Mouse (Mus musculus): Measurements from ENCODE around the gene Gm20388. TPM values are rescaled to one million over a fixed set of nuclear protein-coding genes. Genes with fewer than 3 reads are reported as not detected.

The Gm20388 gene
- polyA plus RNA-seq, 1 experiment from 2014 or later, result not detected

DNA sequence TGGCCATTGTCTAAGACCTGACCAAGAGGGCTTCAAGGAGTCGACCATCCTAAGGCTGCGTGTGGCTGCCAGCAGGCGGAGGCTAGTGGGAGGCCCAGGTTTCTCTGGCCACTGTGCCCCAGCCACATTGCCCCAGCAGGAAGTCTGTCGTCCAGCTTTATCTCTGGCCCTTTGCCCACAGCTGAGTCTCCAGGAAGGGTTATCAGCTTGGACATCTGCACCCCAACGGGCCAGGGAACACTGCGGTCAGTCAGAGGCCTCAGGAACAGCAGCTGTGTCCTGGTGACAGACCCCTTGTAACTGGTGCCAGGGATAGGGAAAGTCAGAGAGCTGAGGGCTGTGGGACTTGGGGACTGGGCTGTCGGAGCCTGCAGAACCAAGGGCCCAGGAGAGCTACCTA, 459.3 kb downstream of the Gm20388 start:
- H3K9ac ChIP-seq (ENCODE audit: low read depth, low read length), result no peak overlapping the region
- H3K27ac ChIP-seq (ENCODE audit: low read depth, low read length), result peak overlapping the region; percentile 65; the same call in 1 of the 2 replicates
- no peak overlapping the region for H3K4me2 ChIP-seq (replicated peaks; ENCODE audit: low read depth, low read length)
- WGBS, result 60% methylated on average over 7 of the region's 7 CpGs
- ATAC-seq (ENCODE audit: low FRiP score, low TSS enrichment), result no peak
- H3K27me3 ChIP-seq (ENCODE audit: control insufficient read depth, insufficient read depth, low read length), result no peaks in the 10 kb centered on the region
- no peak overlapping the region for H3K4me3 ChIP-seq (ENCODE audit: low read length)
- H3K36me3 ChIP-seq (ENCODE audit: control insufficient read depth, insufficient read depth, low read length), result no peaks in the 10 kb centered on the region
- peaks cover 67% of the 10 kb centered on the region for H3K4me1 ChIP-seq (ENCODE audit: control insufficient read depth, insufficient read depth, low read length)
- H3K9me3 ChIP-seq (ENCODE audit: control insufficient read depth, low read length), result no peaks in the 10 kb centered on the region

DNA sequence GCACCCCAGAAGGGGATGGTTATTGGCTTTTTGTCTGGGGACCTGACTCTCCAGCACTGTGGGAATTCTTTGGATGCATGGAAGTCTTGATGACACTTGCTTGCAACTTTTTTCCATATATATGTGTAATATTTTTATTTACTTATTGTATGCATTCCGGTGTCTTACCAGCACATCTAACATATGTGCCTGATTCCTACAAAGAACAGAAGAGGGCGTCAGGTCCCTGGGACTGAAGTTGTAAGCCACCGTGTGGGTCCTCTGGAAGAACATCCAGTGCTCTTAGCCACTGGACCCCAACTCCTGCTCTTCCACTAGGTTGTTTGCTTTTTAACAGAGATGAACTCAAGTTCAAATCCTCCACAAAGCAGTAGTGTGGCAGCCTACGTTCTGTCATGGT, 459.8 kb downstream of the Gm20388 start:
- Histone ChIP-seq H3K9me3 (ENCODE audit: control insufficient read depth, low read length) (no peaks in the 10 kb centered on the region), H3K36me3 (ENCODE audit: control insufficient read depth, insufficient read depth, low read length) (no peaks in the 10 kb centered on the region), H3K27ac (ENCODE audit: low read depth, low read length) (no peak overlapping the region), H3K4me2 (replicated peaks; ENCODE audit: low read depth, low read length) (no peak overlapping the region), H3K9ac (ENCODE audit: low read depth, low read length) (no peak overlapping the region), H3K27me3 (ENCODE audit: control insufficient read depth, insufficient read depth, low read length) (no peaks in the 10 kb centered on the region), H3K4me1 (ENCODE audit: control insufficient read depth, insufficient read depth, low read length) (peaks cover 67% of the 10 kb centered on the region), H3K4me3 (ENCODE audit: low read length) (no peak overlapping the region)
- no peak for ATAC-seq (ENCODE audit: low FRiP score, low TSS enrichment)
- 68% methylated on average over 4 of the region's 4 CpGs for WGBS

DNA sequence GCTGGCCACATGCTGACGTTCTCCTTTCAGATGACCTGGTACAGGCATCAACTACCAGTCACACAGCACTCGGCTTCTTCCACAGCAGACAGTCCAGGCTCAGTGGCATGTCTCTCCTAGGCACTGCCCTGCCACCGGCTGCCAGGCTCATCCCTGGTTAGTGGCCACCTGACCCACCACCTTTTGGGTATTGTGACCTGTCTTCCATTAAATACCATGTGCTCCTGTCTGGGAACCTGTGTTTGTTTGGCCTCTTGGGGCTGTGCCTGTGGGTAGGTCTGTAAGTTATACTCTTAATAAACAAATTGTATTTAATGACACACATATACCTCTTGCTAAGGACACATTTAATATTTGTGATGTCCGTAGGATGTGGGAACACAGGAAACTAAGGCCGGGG, 460.5 kb downstream of the Gm20388 start:
- 67% methylated on average over 5 of the region's 5 CpGs for WGBS
- peaks cover 72% of the 10 kb centered on the region for H3K4me1 ChIP-seq (ENCODE audit: control insufficient read depth, insufficient read depth, low read length)
- no peaks in the 10 kb centered on the region for H3K36me3 ChIP-seq (ENCODE audit: control insufficient read depth, insufficient read depth, low read length)
- ATAC-seq (ENCODE audit: low FRiP score, low TSS enrichment), result no peak
- no peak overlapping the region for H3K27ac ChIP-seq (ENCODE audit: low read depth, low read length)
- no peak overlapping the region for H3K4me2 ChIP-seq (replicated peaks; ENCODE audit: low read depth, low read length)
- H3K9me3 ChIP-seq (ENCODE audit: control insufficient read depth, low read length), result no peaks in the 10 kb centered on the region
- H3K27me3 ChIP-seq (ENCODE audit: control insufficient read depth, insufficient read depth, low read length), result no peaks in the 10 kb centered on the region
- H3K4me3 ChIP-seq (ENCODE audit: low read length), result no peak overlapping the region
- no peak overlapping the region; the same call in 1 of the 2 replicates for H3K9ac ChIP-seq (ENCODE audit: low read depth, low read length)

DNA sequence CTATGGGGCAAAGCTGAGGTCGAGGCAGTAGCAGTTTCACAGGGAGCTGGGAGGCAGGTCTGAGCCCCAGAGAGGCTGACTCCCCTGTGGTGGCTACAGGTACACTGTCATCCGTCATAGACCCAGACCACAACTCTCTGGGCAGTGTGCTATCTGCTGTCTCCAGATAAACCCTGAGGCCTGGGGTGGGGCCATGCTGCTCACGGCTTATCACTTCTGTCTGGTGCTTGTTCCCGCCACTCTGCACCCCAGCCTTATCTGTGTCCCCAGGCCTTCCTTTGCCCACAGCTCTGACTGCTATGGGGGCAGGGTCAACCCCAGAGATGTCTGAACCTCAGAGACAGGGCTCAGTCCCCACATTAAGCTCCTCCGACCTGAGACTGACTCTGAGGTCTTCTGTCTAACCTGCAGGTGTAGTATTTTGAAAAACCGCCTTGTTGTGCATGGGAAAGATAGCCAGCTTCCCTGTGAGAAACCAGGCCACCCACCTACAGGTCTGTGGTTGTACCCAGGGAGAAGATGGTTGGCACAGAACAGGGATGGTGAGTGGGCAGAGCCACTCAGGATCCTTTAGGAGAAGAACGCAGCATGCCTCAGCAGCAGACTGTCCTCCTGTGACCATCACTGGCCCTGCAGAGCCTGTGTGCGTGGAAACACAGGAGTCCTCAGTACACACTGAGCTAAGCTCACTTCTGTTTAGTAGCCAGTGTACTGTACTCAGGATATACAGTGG, 461.2 kb downstream of the Gm20388 start:
- H3K4me2 ChIP-seq (replicated peaks; ENCODE audit: low read depth, low read length), result no peak overlapping the region
- no peak overlapping the region for H3K9ac ChIP-seq (ENCODE audit: low read depth, low read length)
- no peaks in the 10 kb centered on the region for H3K27me3 ChIP-seq (ENCODE audit: control insufficient read depth, insufficient read depth, low read length)
- WGBS, result 76% methylated on average over 8 of the region's 8 CpGs
- peaks cover 79% of the 10 kb centered on the region for H3K4me1 ChIP-seq (ENCODE audit: control insufficient read depth, insufficient read depth, low read length)
- ATAC-seq (ENCODE audit: low FRiP score, low TSS enrichment), result no peak
- no peaks in the 10 kb centered on the region for H3K36me3 ChIP-seq (ENCODE audit: control insufficient read depth, insufficient read depth, low read length)
- H3K27ac ChIP-seq (ENCODE audit: low read depth, low read length), result no peak overlapping the region
- H3K9me3 ChIP-seq (ENCODE audit: control insufficient read depth, low read length), result no peaks in the 10 kb centered on the region
- no peak overlapping the region for H3K4me3 ChIP-seq (ENCODE audit: low read length)

DNA sequence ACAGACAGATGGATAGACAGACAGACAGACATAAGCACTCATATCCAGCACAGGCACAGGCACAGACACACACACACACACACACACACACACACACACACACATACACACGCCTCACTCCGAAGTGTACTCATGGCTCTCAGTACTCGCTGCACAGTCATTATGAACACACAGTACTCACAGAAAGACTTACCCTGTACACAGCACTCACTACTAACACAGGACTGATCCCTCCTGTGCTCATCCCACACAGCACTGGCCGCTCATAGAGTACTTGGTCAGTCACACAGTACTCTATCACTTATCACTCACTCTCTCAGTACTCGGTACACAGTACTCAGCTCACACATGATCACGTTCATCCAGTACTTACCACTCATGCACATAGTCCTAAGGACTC, 462.0 kb downstream of the Gm20388 start:
- no peak for ATAC-seq (ENCODE audit: low FRiP score, low TSS enrichment)
- H3K4me1 ChIP-seq (ENCODE audit: control insufficient read depth, insufficient read depth, low read length), result peaks cover 82% of the 10 kb centered on the region
- H3K27ac ChIP-seq (ENCODE audit: low read depth, low read length), result no peak overlapping the region
- WGBS, result 90% methylated on average over 6 of the region's 6 CpGs
- no peak overlapping the region for H3K4me3 ChIP-seq (ENCODE audit: low read length)
- no peaks in the 10 kb centered on the region for H3K27me3 ChIP-seq (ENCODE audit: control insufficient read depth, insufficient read depth, low read length)
- no peaks in the 10 kb centered on the region for H3K9me3 ChIP-seq (ENCODE audit: control insufficient read depth, low read length)
- H3K9ac ChIP-seq (ENCODE audit: low read depth, low read length), result no peak overlapping the region
- no peaks in the 10 kb centered on the region for H3K36me3 ChIP-seq (ENCODE audit: control insufficient read depth, insufficient read depth, low read length)
- H3K4me2 ChIP-seq (replicated peaks; ENCODE audit: low read depth, low read length), result no peak overlapping the region

DNA sequence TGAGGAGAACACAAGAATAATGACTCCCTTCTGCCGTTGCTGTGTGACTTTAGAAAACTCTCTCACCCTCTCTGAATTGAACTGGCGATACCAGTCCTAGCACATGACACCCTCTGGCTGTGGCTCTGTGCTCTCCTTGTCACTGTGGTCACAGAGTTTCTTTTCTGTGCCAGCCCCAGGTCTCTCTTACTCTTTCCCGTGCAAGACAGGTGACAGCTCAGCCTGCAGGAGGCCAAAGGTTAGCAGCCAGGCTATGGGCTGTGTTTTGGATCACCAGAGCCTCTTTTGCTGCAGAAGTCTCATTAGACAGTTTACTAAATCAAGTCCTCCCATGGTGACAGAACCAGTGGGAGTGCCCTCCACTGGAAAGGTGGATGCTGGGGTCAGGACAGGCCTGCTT, 463.0 kb downstream of the Gm20388 start:
- ATAC-seq (ENCODE audit: low FRiP score, low TSS enrichment), result no peak
- Histone ChIP-seq H3K4me1 (ENCODE audit: control insufficient read depth, insufficient read depth, low read length) (peaks cover 90% of the 10 kb centered on the region), H3K4me2 (replicated peaks; ENCODE audit: low read depth, low read length) (no peak overlapping the region), H3K27ac (ENCODE audit: low read depth, low read length) (peak overlapping the region; percentile 65; the same call in 1 of the 2 replicates), H3K27me3 (ENCODE audit: control insufficient read depth, insufficient read depth, low read length) (no peaks in the 10 kb centered on the region), H3K4me3 (ENCODE audit: low read length) (no peak overlapping the region), H3K36me3 (ENCODE audit: control insufficient read depth, insufficient read depth, low read length) (no peaks in the 10 kb centered on the region), H3K9me3 (ENCODE audit: control insufficient read depth, low read length) (no peaks in the 10 kb centered on the region), H3K9ac (ENCODE audit: low read depth, low read length) (no peak overlapping the region)
- 39% methylated on average over 3 of the region's 3 CpGs for WGBS

DNA sequence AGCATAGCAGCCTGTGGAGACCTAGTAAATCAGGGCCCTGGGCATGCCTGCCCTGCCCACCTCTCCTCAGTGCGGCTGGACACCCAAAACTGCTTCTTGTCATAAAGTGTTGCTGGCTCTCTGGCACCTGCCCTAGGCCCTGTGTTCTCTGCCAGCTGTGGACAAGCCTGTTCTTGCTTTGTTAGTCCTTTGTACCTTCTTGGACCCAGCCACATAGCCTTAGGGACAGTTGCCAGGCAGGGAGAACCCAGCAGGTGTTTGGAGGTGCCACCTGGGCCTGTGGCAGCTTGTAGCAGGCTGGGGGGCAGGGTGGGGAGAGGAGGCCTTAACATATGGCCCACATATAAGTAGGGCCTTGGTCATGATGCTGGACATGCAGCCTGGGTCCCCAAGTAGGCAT, 463.4 kb downstream of the Gm20388 start:
- ATAC-seq (ENCODE audit: low FRiP score, low TSS enrichment), result no peak
- Histone ChIP-seq H3K27me3 (ENCODE audit: control insufficient read depth, insufficient read depth, low read length) (no peaks in the 10 kb centered on the region), H3K27ac (ENCODE audit: low read depth, low read length) (peak overlapping the region; percentile 65), H3K4me3 (ENCODE audit: low read length) (no peak overlapping the region), H3K4me1 (ENCODE audit: control insufficient read depth, insufficient read depth, low read length) (peaks cover 90% of the 10 kb centered on the region), H3K4me2 (replicated peaks; ENCODE audit: low read depth, low read length) (no peak overlapping the region), H3K9ac (ENCODE audit: low read depth, low read length) (no peak overlapping the region), H3K9me3 (ENCODE audit: control insufficient read depth, low read length) (no peaks in the 10 kb centered on the region), H3K36me3 (ENCODE audit: control insufficient read depth, insufficient read depth, low read length) (no peaks in the 10 kb centered on the region)
- WGBS, result 53% methylated on average over 1 of the region's 1 CpGs

DNA sequence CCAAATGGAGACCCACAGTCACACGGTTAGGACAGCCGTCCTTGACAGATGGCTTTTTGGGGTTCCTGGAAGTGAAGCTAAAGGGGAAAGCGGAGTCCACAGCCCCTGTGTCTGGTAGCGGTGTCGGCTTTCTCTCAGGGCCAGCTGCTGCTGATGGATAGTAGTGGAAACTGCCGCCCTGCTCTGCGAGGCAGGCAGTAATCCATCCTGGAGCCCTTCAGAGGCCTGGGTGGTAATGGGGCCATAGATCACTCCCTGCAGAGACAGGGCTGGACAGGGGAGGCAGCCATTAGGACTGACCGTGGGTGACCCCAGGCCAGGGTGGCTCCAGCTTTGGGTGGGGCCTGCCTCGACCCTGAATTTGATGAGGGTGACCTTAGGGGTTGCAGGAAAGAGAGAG, 463.9 kb downstream of the Gm20388 start:
- Histone ChIP-seq H3K27ac (ENCODE audit: low read depth, low read length) (peak overlapping the region; percentile 65), H3K9ac (ENCODE audit: low read depth, low read length) (no peak overlapping the region), H3K36me3 (ENCODE audit: control insufficient read depth, insufficient read depth, low read length) (no peaks in the 10 kb centered on the region), H3K4me2 (replicated peaks; ENCODE audit: low read depth, low read length) (no peak overlapping the region), H3K27me3 (ENCODE audit: control insufficient read depth, insufficient read depth, low read length) (no peaks in the 10 kb centered on the region), H3K4me3 (ENCODE audit: low read length) (no peak overlapping the region), H3K9me3 (ENCODE audit: control insufficient read depth, low read length) (no peaks in the 10 kb centered on the region), H3K4me1 (ENCODE audit: control insufficient read depth, insufficient read depth, low read length) (peaks cover 89% of the 10 kb centered on the region)
- peak; percentile 79 for ATAC-seq (ENCODE audit: low FRiP score, low TSS enrichment)
- WGBS, result 11% methylated on average over 9 of the region's 9 CpGs

DNA sequence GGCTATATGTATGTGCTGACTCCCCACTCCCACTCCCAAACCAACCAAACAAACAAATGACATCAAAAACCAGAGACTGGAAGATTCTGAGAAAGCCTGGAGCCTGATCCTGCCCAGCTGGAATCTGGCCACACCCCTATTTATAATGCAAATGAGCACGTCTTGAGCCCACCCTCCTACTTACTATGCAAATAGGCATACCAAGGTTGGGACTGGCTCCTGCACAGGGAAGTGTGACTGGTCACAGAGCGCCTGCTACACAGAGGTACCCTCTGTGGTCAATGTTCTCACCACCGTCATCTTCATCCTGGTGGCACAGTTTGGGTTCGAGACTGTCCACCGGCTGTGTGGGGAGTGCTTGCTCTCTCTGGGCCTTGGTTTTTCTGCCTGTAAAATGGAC, 464.5 kb downstream of the Gm20388 start:
- Histone ChIP-seq H3K4me1 (ENCODE audit: control insufficient read depth, insufficient read depth, low read length) (peaks cover 82% of the 10 kb centered on the region), H3K27me3 (ENCODE audit: control insufficient read depth, insufficient read depth, low read length) (no peaks in the 10 kb centered on the region), H3K4me2 (replicated peaks; ENCODE audit: low read depth, low read length) (no peak overlapping the region), H3K9me3 (ENCODE audit: control insufficient read depth, low read length) (no peaks in the 10 kb centered on the region), H3K9ac (ENCODE audit: low read depth, low read length) (no peak overlapping the region), H3K36me3 (ENCODE audit: control insufficient read depth, insufficient read depth, low read length) (no peaks in the 10 kb centered on the region), H3K27ac (ENCODE audit: low read depth, low read length) (peak overlapping the region; percentile 65; the same call in 1 of the 2 replicates), H3K4me3 (ENCODE audit: low read length) (no peak overlapping the region)
- peak; percentile 40 for ATAC-seq (ENCODE audit: low FRiP score, low TSS enrichment)
- 31% methylated on average over 5 of the region's 5 CpGs for WGBS
